Mouse (Mus musculus) G1E (cell line): ENCODE data around the gene Parp11.

Experiments
- CTCF ChIP-seq: IDR thresholded peaks from 2 replicates; pipeline ENCODE4 v1.5.1; 2012; ENCODE audit warnings: low read depth, low read length, inconsistent platforms, mixed read lengths
- GATA1 ChIP-seq: IDR thresholded peaks from 2 replicates; pipeline ENCODE4 v1.6.1; 2012; ENCODE audit warnings: borderline replicate concordance, low read length, inconsistent platforms, mixed read lengths
- POLR2AphosphoS5 ChIP-seq: IDR thresholded peaks from 2 replicates; pipeline ENCODE4 v1.6.1; 2012; ENCODE audit warnings: low read depth, low read length, inconsistent platforms; ENCODE audit not compliant: insufficient replicate concordance
- TAL1 ChIP-seq: conservative IDR thresholded peaks from 2 replicates; pipeline ENCODE4 v1.6.1; 2012; ENCODE audit warnings: low read depth, low read length, inconsistent platforms, mixed read lengths

DNA sequence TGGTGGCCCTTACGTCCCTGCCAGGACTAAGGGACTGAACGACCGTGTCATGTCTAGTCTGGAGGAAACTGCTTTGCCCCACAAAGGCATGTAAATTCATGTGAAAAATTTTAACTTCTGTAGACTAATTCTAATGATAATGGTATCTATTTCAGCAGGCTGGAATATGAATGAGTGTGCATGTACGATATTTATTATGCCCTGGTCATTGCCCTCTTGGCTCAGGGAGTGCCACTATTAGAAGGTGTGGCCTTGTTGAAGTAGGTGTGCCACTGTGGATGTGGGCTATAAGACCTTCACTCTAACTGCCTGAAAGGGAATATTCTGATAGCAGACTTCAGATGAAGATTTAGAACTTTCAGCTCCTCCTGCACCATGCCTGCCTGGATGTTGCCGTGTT is 85.7 kb downstream of the Parp11 start:
- TF ChIP-seq CTCF, result no peak
- TF ChIP-seq GATA1, result no peak
- TF ChIP-seq TAL1, result no peak
- TF ChIP-seq POLR2AphosphoS5, result no peak
